Mouse (Mus musculus) layer of hippocampus, adult 2 months (tissue): ENCODE measurements around the gene Cfap43. TPM values are rescaled to one million over a fixed set of nuclear protein-coding genes. Genes with fewer than 3 reads are reported as not detected.

Experiments
- DNase-seq, 2 experiments: peaks; one replicate each; pipeline ENCODE4 v3.0.0; 2022; ENCODE audit warnings: low spot score in 2 of 2
- H3K27ac ChIP-seq: fragments of 200-600 bp; 2 replicates; pipeline ENCODE4 v1.8.1; 2022
- H3K4me3 ChIP-seq: fragments of 200-600 bp; 2 replicates; pipeline ENCODE4 v1.8.1; 2022; ENCODE audit warnings: mild to moderate bottlenecking
- CTCF ChIP-seq: fragments of 200-600 bp; conservative IDR thresholded peaks from 2 replicates; pipeline ENCODE4 v1.8.1; 2022; ENCODE audit warnings: antibody characterized with exemption, mild to moderate bottlenecking, moderate library complexity
- total RNA-seq, 2 experiments: library from RNA; stranded (reverse); gene quantifications; 2 replicates each; pipeline ENCODE4 v1.2.3; 2021

Cfap43 gene
- total RNA-seq, 2 experiments from 2014 or later, result 0.37 to 0.95 TPM

- Histone ChIP-seq H3K4me3 (no peak overlapping the region), H3K27ac (no peak overlapping the region)
- TF ChIP-seq CTCF, result no peak
- no peak for DNase-seq
These were observed 101.4 kb downstream of the Cfap43 start for GRCm38 (mm10) chr19:47817692-47818091.

GRCm38 (mm10) chr19:47814721-47815120 is 104.4 kb downstream of the Cfap43 start:
- Histone ChIP-seq H3K4me3 (no peak overlapping the region), H3K27ac (no peak overlapping the region)
- DNase-seq, result no peak
- TF ChIP-seq CTCF, result no peak

- no peak for DNase-seq
- Histone ChIP-seq H3K27ac (no peak overlapping the region), H3K4me3 (no peak overlapping the region)
- TF ChIP-seq CTCF, result no peak
These were observed 107.0 kb downstream of the Cfap43 start for GRCm38 (mm10) chr19:47812091-47812490.

- no peak for TF ChIP-seq CTCF
These were observed 120.5 kb downstream of the Cfap43 start for GRCm38 (mm10) chr19:47798583-47798982.

GRCm38 (mm10) chr19:47796699-47797098 is 122.4 kb downstream of the Cfap43 start:
- no peak for DNase-seq
- Histone ChIP-seq H3K4me3 (no peak overlapping the region), H3K27ac (no peak overlapping the region)
- no peak for TF ChIP-seq CTCF

More at GRCm38 (mm10) chr19:47798583-47798982, 120.5 kb downstream of the Cfap43 start:
- Histone ChIP-seq H3K4me3 (no peak overlapping the region), H3K27ac (no peak overlapping the region)
- no peak for DNase-seq

- Histone ChIP-seq H3K4me3 (no peak overlapping the region), H3K27ac (no peak overlapping the region)
- peak; percentile 90 for TF ChIP-seq CTCF
- DNase-seq, result peak; percentile 79 to 88
These were observed 123.9 kb downstream of the Cfap43 start for GRCm38 (mm10) chr19:47795009-47795728.

GRCm38 (mm10) chr19:47794331-47794730 is 124.8 kb downstream of the Cfap43 start:
- H3K4me3 ChIP-seq, result no peak overlapping the region
- no peak for TF ChIP-seq CTCF
- no peak overlapping the region for H3K27ac ChIP-seq
- DNase-seq, result no peak

- Histone ChIP-seq H3K27ac (no peak overlapping the region), H3K4me3 (no peak overlapping the region)
- TF ChIP-seq CTCF, result no peak
- DNase-seq, result no peak
These were observed 128.6 kb downstream of the Cfap43 start for GRCm38 (mm10) chr19:47790316-47791020.

- DNase-seq, result no peak
These were observed 135.2 kb downstream of the Cfap43 start for GRCm38 (mm10) chr19:47783898-47784297.

GRCm38 (mm10) chr19:47780972-47781371 is 138.1 kb downstream of the Cfap43 start:
- TF ChIP-seq CTCF, result peak; percentile 41
- Histone ChIP-seq H3K4me3 (no peak overlapping the region), H3K27ac (no peak overlapping the region)
- DNase-seq, result no peak

More at GRCm38 (mm10) chr19:47783898-47784297, 135.2 kb downstream of the Cfap43 start:
- H3K4me3 ChIP-seq, result no peak overlapping the region
- H3K27ac ChIP-seq, result no peak overlapping the region
- no peak for TF ChIP-seq CTCF

- Histone ChIP-seq H3K27ac (no peak overlapping the region), H3K4me3 (no peak overlapping the region)
- peak in 1 of 2 experiments; percentile 17 for DNase-seq
- no peak for TF ChIP-seq CTCF
These were observed 138.9 kb downstream of the Cfap43 start for GRCm38 (mm10) chr19:47780145-47780544.

GRCm38 (mm10) chr19:47777847-47778246 is 141.2 kb downstream of the Cfap43 start:
- H3K4me3 ChIP-seq, result no peak overlapping the region
- H3K27ac ChIP-seq, result no peak overlapping the region
- no peak for TF ChIP-seq CTCF
- no peak for DNase-seq

- no peak overlapping the region for H3K27ac ChIP-seq
- H3K4me3 ChIP-seq, result no peak overlapping the region
- TF ChIP-seq CTCF, result no peak
- no peak for DNase-seq
These were observed 163.5 kb downstream of the Cfap43 start for GRCm38 (mm10) chr19:47755625-47756024.

- no peak overlapping the region for H3K4me3 ChIP-seq
- no peak for TF ChIP-seq CTCF
- H3K27ac ChIP-seq, result no peak overlapping the region
- no peak for DNase-seq
These were observed 164.2 kb downstream of the Cfap43 start for GRCm38 (mm10) chr19:47754931-47755330.
